Mouse (Mus musculus): ENCODE measurements around the gene Ninj1.

Ninj1 gene

DNA sequence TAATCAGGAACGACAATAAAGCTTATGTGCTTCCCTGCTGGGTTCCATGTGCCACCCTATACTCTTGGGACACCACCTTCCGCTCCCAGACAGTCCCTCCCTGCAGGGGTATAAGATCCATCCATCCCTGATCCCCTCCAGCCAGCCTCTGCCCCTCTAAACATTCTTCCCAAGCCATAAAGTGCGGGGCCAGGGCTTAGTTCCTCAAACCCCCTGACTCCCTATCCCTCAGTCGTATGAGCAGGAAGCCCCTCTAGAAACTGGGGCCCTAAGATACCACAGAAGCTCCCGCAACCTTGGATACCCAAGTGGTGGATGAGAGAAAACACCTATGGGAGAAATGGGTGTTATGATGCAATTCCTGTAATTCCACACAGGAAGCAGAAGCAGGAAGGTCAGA lies 8.9 kb downstream of the Ninj1 start:
- DNase-seq (ENCODE audit: low spot score): no peak

- DNase-seq (ENCODE audit: low spot score): no peak
Observed at GRCm38 (mm10) chr13:49196766-49197165, 9.5 kb downstream of the Ninj1 start.

- no peak for DNase-seq (ENCODE audit: low spot score)
Observed at GRCm38 (mm10) chr13:49198734-49199133, 11.4 kb downstream of the Ninj1 start.

GRCm38 (mm10) chr13:49199891-49200290 lies 12.6 kb downstream of the Ninj1 start:
- DNase-seq (ENCODE audit: low spot score): no peak

DNA sequence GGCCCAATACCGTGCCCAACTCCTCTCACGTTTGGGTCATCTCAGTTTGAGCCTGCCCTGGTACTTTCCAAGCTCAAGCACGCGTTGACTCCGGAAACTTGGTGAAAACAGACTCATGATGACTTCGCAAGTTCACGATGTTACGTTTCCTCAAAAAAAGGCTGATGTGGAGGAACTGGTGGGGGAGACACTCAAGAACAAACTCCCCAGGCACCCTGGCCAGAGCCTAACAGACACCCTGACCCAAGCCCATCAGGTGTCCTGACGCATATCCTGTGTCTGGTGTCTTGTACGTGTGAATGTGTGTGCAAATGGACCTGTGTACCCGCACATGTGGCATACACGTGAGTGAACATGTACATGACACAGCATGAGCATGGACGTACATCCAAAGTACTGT lies 13.4 kb downstream of the Ninj1 start:
- no peak for DNase-seq (ENCODE audit: low spot score)

- DNase-seq (ENCODE audit: low spot score): no peak
Observed at GRCm38 (mm10) chr13:49202556-49202955, 15.3 kb downstream of the Ninj1 start.

- DNase-seq (ENCODE audit: low spot score): peak; percentile 87
Observed at GRCm38 (mm10) chr13:49205381-49205998, 18.2 kb downstream of the Ninj1 start.

DNA sequence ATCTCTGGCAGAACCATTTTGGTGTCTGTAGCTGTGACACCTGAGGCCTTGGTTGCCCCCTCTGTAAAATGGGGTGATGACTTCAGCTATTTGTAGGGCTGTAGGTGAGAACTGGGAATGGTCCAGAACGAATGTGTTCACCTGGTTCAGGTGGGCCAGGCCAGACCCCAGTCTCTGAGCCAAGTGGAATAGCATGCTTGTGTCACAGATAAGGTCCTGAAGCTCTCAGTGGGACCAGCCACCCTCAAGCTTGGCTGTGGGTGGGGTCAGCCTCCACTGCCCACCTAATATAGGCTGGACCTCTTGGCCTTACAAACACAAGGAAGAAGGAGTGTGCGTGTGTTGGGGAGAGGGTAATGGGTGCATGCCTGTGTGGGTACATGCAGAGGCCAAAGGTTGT lies 19.1 kb downstream of the Ninj1 start:
- no peak for DNase-seq (ENCODE audit: low spot score)

- no peak for DNase-seq (ENCODE audit: low spot score)
Observed at GRCm38 (mm10) chr13:49209306-49209705, 22.0 kb downstream of the Ninj1 start.

GRCm38 (mm10) chr13:49212711-49213500 lies 25.6 kb downstream of the Ninj1 start:
- no peak for DNase-seq (ENCODE audit: low spot score)

- peak; percentile 48 for DNase-seq (ENCODE audit: low spot score)
Observed at GRCm38 (mm10) chr13:49213531-49213932, 26.2 kb downstream of the Ninj1 start.

GRCm38 (mm10) chr13:49214454-49214853 lies 27.2 kb downstream of the Ninj1 start:
- no peak for DNase-seq (ENCODE audit: low spot score)

- DNase-seq (ENCODE audit: low spot score): no peak
Observed at GRCm38 (mm10) chr13:49215128-49215503, 27.8 kb downstream of the Ninj1 start.

- DNase-seq (ENCODE audit: low spot score): peak; percentile 95
Observed at GRCm38 (mm10) chr13:49215504-49216219, 28.4 kb downstream of the Ninj1 start, which contains the start of gene Card19. Gene Card19, minus strand, starts transcription at chr13:49216037.

- DNase-seq (ENCODE audit: low spot score): no peak
Observed at GRCm38 (mm10) chr13:49216220-49216552, 28.9 kb downstream of the Ninj1 start.

DNA sequence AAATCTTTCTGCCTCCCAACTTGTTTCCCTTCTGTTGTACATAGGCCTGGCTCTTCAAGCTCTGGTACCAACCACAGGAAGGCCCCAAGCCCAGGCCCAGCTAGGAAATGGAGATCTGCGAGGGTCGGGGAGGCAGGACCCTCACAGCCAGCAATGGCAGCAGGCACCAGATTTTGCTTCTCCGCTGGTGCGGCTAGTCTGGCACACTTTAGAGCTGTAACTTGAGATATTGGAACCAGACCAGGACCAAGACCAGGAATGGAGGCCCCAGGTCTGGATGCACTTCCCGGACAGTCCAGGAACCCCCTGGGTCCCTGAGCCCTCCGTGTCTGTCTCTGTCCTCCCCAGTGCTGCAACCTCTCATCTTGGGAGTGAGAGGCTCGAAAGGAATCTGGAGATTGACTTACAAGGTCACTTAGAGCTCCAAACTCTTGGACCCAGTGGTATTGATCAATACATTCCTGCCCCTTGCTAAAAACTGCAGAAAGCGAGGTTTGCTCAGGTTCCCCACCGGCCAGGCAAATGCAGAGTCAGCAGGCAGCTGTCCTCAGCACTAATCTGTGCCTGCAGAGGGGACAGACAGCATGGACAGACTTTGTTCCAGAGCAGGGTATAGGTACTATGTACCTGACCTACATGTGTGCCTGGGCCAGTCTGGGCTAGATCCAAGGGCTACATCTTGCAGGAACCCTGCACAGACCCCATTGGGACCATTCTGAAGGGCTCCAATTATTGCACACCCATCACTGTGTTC lies 29.7 kb downstream of the Ninj1 start:
- DNase-seq (ENCODE audit: low spot score): no peak

- DNase-seq (ENCODE audit: low spot score): no peak
Observed at GRCm38 (mm10) chr13:49218651-49219050, 31.4 kb downstream of the Ninj1 start.

GRCm38 (mm10) chr13:49219367-49219766 lies 32.1 kb downstream of the Ninj1 start:
- no peak for DNase-seq (ENCODE audit: low spot score)

GRCm38 (mm10) chr13:49220912-49221311 lies 33.6 kb downstream of the Ninj1 start:
- no peak for DNase-seq (ENCODE audit: low spot score)

- no peak for DNase-seq (ENCODE audit: low spot score)
Observed at GRCm38 (mm10) chr13:49224314-49224713, 37.0 kb downstream of the Ninj1 start.

DNA sequence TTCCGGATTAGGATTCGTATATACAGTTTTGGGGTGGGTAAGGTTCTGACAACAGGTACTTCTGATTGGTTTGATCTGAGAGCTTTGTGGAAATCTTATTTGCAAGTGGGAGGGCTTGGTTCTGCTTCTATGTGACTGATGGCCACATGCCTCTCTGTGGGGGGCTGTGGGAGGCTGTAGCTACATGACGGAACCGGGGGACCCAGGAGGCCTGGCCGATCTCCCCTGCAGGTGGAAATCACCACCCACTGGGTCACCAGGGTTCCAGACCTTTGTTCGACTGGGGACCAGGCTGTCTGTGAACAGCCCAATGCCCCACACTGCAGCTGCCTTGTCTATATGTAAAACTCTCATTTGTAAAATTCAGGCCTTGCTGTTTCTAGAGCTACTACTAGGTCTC lies 37.4 kb downstream of the Ninj1 start:
- no peak for DNase-seq (ENCODE audit: low spot score)

- DNase-seq (ENCODE audit: low spot score): no peak
Observed at GRCm38 (mm10) chr13:49225159-49225558, 37.9 kb downstream of the Ninj1 start.
